Mouse (Mus musculus): ENCODE results near the gene Fam151a.

GRCm38 (mm10) chr4:106778116-106778788 lies 44.6 kb downstream of the Fam151a start:
- TF ChIP-seq CTCF (IDR thresholded peaks at IDR 0.05; ENCODE audit: low read depth) (no peak), EP300 (IDR thresholded peaks at IDR 0.05; ENCODE audit: low read depth) (0 out of 2 replicates have a peak, but pooled peaks have one; percentile 36)

Measured in heart, postnatal 0 days (tissue).